Mouse (Mus musculus) stomach, postnatal 0 days (tissue): ENCODE data around the gene Tbcb. TPM values are rescaled to one million over a fixed set of nuclear protein-coding genes. Genes with fewer than 3 reads are reported as not detected.

Experiments
- ATAC-seq: fragments of 200-750 bp; cut with Nextera tagmentation; 2 replicates; pipeline ENCODE4 v1.8.0; 2017; ENCODE audit not compliant: low FRiP score, low TSS enrichment
- DNase-seq: peaks from one replicate; pipeline ENCODE4 v3.0.0-alpha.2; 2016; ENCODE audit warnings: low spot score
- H3K27ac ChIP-seq: fragments of 300-500 bp; sonication (generic); replicated peaks from 2 replicates; pipeline ENCODE4 v1.5.1; 2014; ENCODE audit warnings: mild to moderate bottlenecking, control low read depth
- H3K27me3 ChIP-seq: fragments of 300-500 bp; sonication (generic); 2 replicates; pipeline ENCODE4 v1.6.1; 2014; ENCODE audit warnings: low read length; ENCODE audit not compliant: control insufficient read depth, insufficient read depth
- H3K36me3 ChIP-seq: fragments of 300-500 bp; sonication (generic); 2 replicates; pipeline ENCODE4 v1.6.1; 2014; ENCODE audit warnings: low read length, mixed read lengths; ENCODE audit not compliant: control insufficient read depth, insufficient read depth
- H3K4me1 ChIP-seq: fragments of 300-500 bp; sonication (generic); replicated peaks from 2 replicates; pipeline ENCODE4 v1.6.1; 2014; ENCODE audit warnings: antibody characterized with exemption; ENCODE audit not compliant: control insufficient read depth, insufficient read depth
- H3K4me2 ChIP-seq: fragments of 300-500 bp; sonication (generic); replicated peaks from 2 replicates; pipeline ENCODE4 v1.6.1; 2014; ENCODE audit warnings: low read depth, mild to moderate bottlenecking, control low read depth, moderate library complexity
- H3K4me3 ChIP-seq: fragments of 300-500 bp; sonication (generic); 2 replicates; pipeline ENCODE4 v1.5.1; 2014; ENCODE audit warnings: low read depth, low read length, control low read depth
- H3K9ac ChIP-seq: fragments of 300-500 bp; sonication (generic); 2 replicates; pipeline ENCODE4 v1.6.1; 2014; ENCODE audit warnings: mild to moderate bottlenecking, low read length, control low read depth, mixed read lengths
- H3K9me3 ChIP-seq: fragments of 300-500 bp; sonication (generic); 2 replicates; pipeline ENCODE4 v1.6.1; 2016; ENCODE audit warnings: low read length; ENCODE audit not compliant: control insufficient read depth
- CTCF ChIP-seq: IDR thresholded peaks from 2 replicates; pipeline ENCODE4 v1.5.1; 2016; ENCODE audit warnings: antibody characterized with exemption, low read depth, mild to moderate bottlenecking, moderate library complexity
- EP300 ChIP-seq: optimal IDR thresholded peaks from 2 replicates; pipeline ENCODE3; 2016; ENCODE audit warnings: antibody characterized with exemption
- WGBS: fragments of 180-500 bp; shearing (Covaris S2); extraction: QIAGEN DNeasy Blood & Tissue Kit; methylation state at CpG from one replicate; pipeline ENCODE4 v1.1.7; 2014; 5-methylcytosine and 5-hydroxymethylcytosine counted together
- polyA plus RNA-seq: library from polyadenylated mRNA; unstranded; fragments of >200 nt; fragmentation: Nextera tagmentation; extraction: Ambion mirVana; gene quantifications from 2 replicates; pipeline ENCODE4 v1.2.1, GENCODE M21; 2015

The Tbcb gene
- polyA plus RNA-seq, 1 experiment from 2014 or later = 149 TPM

- H3K4me2 ChIP-seq = peak overlapping the region; percentile 86
- H3K9me3 ChIP-seq = no peaks in the 10 kb centered on the region
- H3K9ac ChIP-seq = peak overlapping the region; percentile 91
- H3K4me1 ChIP-seq = 0 out of 2 replicates have a peak, but pooled peaks cover 5% of the 10 kb centered on the region
- peak; percentile 99 for DNase-seq
- TF ChIP-seq CTCF (no peak), EP300 (no peak)
- H3K27me3 ChIP-seq = no peaks in the 10 kb centered on the region
- peak; percentile 92 for ATAC-seq
- H3K36me3 ChIP-seq = peaks cover 16% of the 10 kb centered on the region
- peak overlapping the region; percentile 95 for H3K27ac ChIP-seq
- H3K4me3 ChIP-seq = peak overlapping the region; percentile 82
- WGBS = 1% methylated on average over 28 of the region's 28 CpGs
Measured at GRCm38 (mm10) chr7:30194884-30195283, 37.2 kb downstream of the Tbcb start.

- Histone ChIP-seq H3K4me1 (0 out of 2 replicates have a peak, but pooled peaks cover 5% of the 10 kb centered on the region), H3K9ac (peak overlapping the region; percentile 91), H3K4me2 (peak overlapping the region; percentile 86), H3K27ac (peak overlapping the region; percentile 95), H3K36me3 (peaks cover 16% of the 10 kb centered on the region), H3K4me3 (peak overlapping the region; percentile 82), H3K9me3 (no peaks in the 10 kb centered on the region), H3K27me3 (no peaks in the 10 kb centered on the region)
- 0% methylated on average over 26 of the region's 26 CpGs for WGBS
- TF ChIP-seq EP300 (no peak), CTCF (no peak)
- DNase-seq (peak; percentile 32), ATAC-seq (peak; percentile 11; the same call in 1 of the 2 replicates)
Measured at GRCm38 (mm10) chr7:30194101-30194831, 37.8 kb downstream of the Tbcb start.

GRCm38 (mm10) chr7:30193581-30194100 lies 38.4 kb downstream of the Tbcb start:
- Histone ChIP-seq H3K4me3 (peak overlapping the region; percentile 82), H3K4me2 (peak overlapping the region; percentile 86), H3K4me1 (0 out of 2 replicates have a peak, but pooled peaks cover 5% of the 10 kb centered on the region), H3K27ac (peak overlapping the region; percentile 95), H3K9ac (peak overlapping the region; percentile 91), H3K9me3 (no peaks in the 10 kb centered on the region), H3K36me3 (peaks cover 19% of the 10 kb centered on the region), H3K27me3 (no peaks in the 10 kb centered on the region)
- no peak for TF ChIP-seq EP300
- TF ChIP-seq CTCF = no peak
- DNase-seq (peak; percentile 89), ATAC-seq (peak; percentile 58; the same call in 1 of the 2 replicates)
- WGBS = 2% methylated on average over 21 of the region's 26 CpGs

GRCm38 (mm10) chr7:30193013-30193412 lies 39.1 kb downstream of the Tbcb start:
- Histone ChIP-seq H3K4me1 (0 out of 2 replicates have a peak, but pooled peaks cover 5% of the 10 kb centered on the region), H3K4me2 (peak overlapping the region; percentile 86), H3K36me3 (peaks cover 24% of the 10 kb centered on the region), H3K9ac (peak overlapping the region; percentile 91; the same call in 1 of the 2 replicates), H3K27ac (0 out of 2 replicates have a peak overlapping the region, but pooled peaks have one; percentile 6), H3K4me3 (peak overlapping the region; percentile 82), H3K27me3 (no peaks in the 10 kb centered on the region), H3K9me3 (no peaks in the 10 kb centered on the region)
- WGBS = 37% methylated on average over 9 of the region's 9 CpGs
- DNase-seq (peak; percentile 32), ATAC-seq (no peak)
- TF ChIP-seq CTCF (no peak), EP300 (no peak)

GRCm38 (mm10) chr7:30192088-30192487 lies 40.0 kb downstream of the Tbcb start:
- Histone ChIP-seq H3K4me2 (no peak overlapping the region), H3K4me1 (0 out of 2 replicates have a peak, but pooled peaks cover 5% of the 10 kb centered on the region), H3K27me3 (no peaks in the 10 kb centered on the region), H3K9me3 (no peaks in the 10 kb centered on the region), H3K9ac (no peak overlapping the region), H3K36me3 (peaks cover 27% of the 10 kb centered on the region), H3K27ac (no peak overlapping the region), H3K4me3 (no peak overlapping the region)
- TF ChIP-seq EP300 (no peak), CTCF (no peak)
- no peak for DNase-seq
- ATAC-seq = no peak
- 85% methylated on average over 12 of the region's 12 CpGs for WGBS

- no peak for DNase-seq
- H3K36me3 ChIP-seq = peaks cover 34% of the 10 kb centered on the region
- TF ChIP-seq CTCF (no peak), EP300 (no peak)
Measured at GRCm38 (mm10) chr7:30189116-30189491, 43.0 kb downstream of the Tbcb start.

More at GRCm38 (mm10) chr7:30189116-30189491, 43.0 kb downstream of the Tbcb start:
- no peak overlapping the region for H3K4me3 ChIP-seq
- no peaks in the 10 kb centered on the region for H3K27me3 ChIP-seq
- H3K27ac ChIP-seq = no peak overlapping the region
- 0 out of 2 replicates have a peak, but pooled peaks cover 5% of the 10 kb centered on the region for H3K4me1 ChIP-seq
- H3K9ac ChIP-seq = no peak overlapping the region
- no peak overlapping the region for H3K4me2 ChIP-seq
- WGBS = 77% methylated on average over 4 of the region's 4 CpGs
- no peaks in the 10 kb centered on the region for H3K9me3 ChIP-seq
- no peak for ATAC-seq
